Mouse (Mus musculus): ENCODE measurements at regions not wholly inside any gene's neighbourhood (a gene's known extent, or its start where the extent isn't known, plus 50 kb on each side); places are given as distances from the start of the nearest gene placed in this dataset.

GRCm38 (mm10) chr6:117313944-117314566, 145.7 kb downstream of the Cxcl12 start:
- no peak for TF ChIP-seq CTCF (IDR thresholded peaks at IDR 0.05)
- TF ChIP-seq EP300 (IDR thresholded peaks at IDR 0.05), result no peak

Data from lung, postnatal 0 days (tissue).